Mouse (Mus musculus) megakaryocyte, embryonic 14.5 days (primary cell): Measurements from ENCODE around the gene Olfr1052. TPM values are rescaled to one million over a fixed set of nuclear protein-coding genes. Genes with fewer than 3 reads are reported as not detected.
"Not testable (repeated sequence)": the region's sequence is repeated elsewhere in the genome, so short reads cannot be mapped to it uniquely, and the experiment has no call there.

Experiments
- H3K27me3 ChIP-seq: replicated peaks from 2 replicates; pipeline ENCODE3; 2012; ENCODE audit warnings: inconsistent platforms
- H3K36me3 ChIP-seq: replicated peaks from 2 replicates; pipeline ENCODE3; 2012; ENCODE audit warnings: low read length, inconsistent platforms, mixed read lengths
- H3K4me1 ChIP-seq: 2 replicates; pipeline ENCODE4 v1.6.1; 2012; ENCODE audit warnings: inconsistent platforms
- H3K4me3 ChIP-seq: replicated peaks from 2 replicates; pipeline ENCODE3; 2012; ENCODE audit warnings: moderate library complexity, mild to moderate bottlenecking, inconsistent platforms
- H3K9me3 ChIP-seq: 2 replicates; pipeline ENCODE4 v1.6.1; 2012; ENCODE audit warnings: inconsistent platforms
- FLI1 ChIP-seq: IDR thresholded peaks from 2 replicates; pipeline ENCODE4 v1.6.1; 2012; ENCODE audit warnings: low read length, inconsistent platforms, mixed read lengths
- GATA1 ChIP-seq: IDR thresholded peaks from 3 replicates; pipeline ENCODE4 v1.6.1; 2012; ENCODE audit warnings: mixed read lengths, low read length, inconsistent platforms, borderline replicate concordance
- polyA plus RNA-seq: library from polyadenylated mRNA; stranded (reverse); fragments of >175 nt; gene quantifications from 2 replicates; pipeline ENCODE4 v1.2.3, GENCODE M21; 2012; ENCODE audit warnings: low replicate concordance; ENCODE audit not compliant: insufficient read depth

The Olfr1052 gene
- polyA plus RNA-seq, result not detected in 2 replicates

- H3K4me3 ChIP-seq, result no peak within 1 kb of the TSS
- no peaks in the 10 kb centered on the region for H3K27me3 ChIP-seq
- H3K9me3 ChIP-seq, result no peaks in the 10 kb centered on the region
- H3K4me1 ChIP-seq, result no peaks in the 10 kb centered on the region
- no peak for TF ChIP-seq FLI1
- no peak for TF ChIP-seq GATA1
- no peaks in the 10 kb centered on the region for H3K36me3 ChIP-seq
These were observed at the start of gene Olfr1052 for GRCm38 (mm10) chr2:86292155-86292554. Gene Olfr1052, plus strand, starts transcription at chr2:86292455.

DNA sequence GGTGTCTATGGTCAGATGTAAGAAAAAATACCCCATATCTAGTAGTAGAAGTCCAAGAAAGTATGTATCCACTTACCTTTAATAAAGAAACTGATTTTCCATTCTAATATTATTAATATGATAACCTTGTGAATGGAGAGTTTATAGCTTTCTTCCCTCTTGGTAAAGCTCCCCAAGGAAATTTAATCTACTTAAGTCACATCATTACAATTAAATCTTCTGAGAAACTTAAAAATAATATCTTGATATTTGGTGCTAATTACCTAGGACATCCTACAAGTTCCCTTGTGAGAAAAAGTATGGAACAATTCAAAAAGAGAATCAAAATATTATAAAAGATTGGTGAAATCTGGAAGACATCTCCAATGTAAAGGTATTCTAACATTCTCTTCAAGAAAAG lies 34.0 kb upstream of the Olfr1052 start, which contains the start of gene Olfr1049:
Gene Olfr1049 (minus strand): TSS at position 101 of the 400 bp plus-strand sequence.
- H3K36me3 ChIP-seq, H3K27me3 ChIP-seq, H3K9me3 ChIP-seq, H3K4me1 ChIP-seq, H3K4me3 ChIP-seq: not testable (repeated sequence)

DNA sequence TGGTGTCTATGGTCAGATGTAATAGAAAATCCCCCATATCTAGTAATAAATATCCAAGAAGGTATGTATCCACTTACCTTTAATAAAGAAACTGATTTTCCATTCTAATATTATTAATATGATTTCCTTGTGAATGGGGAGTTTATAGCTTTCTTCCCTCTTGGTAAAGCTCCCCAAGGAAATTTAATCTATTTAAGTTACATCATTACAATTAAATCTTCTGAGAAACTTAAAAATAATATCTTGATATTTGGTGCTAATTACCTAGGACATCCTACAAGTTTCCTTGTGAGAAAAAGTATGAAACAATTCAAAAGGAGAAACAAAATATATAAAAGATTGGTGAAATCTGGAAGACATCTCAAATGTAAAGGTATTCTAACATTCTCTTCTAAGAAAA lies 13.3 kb upstream of the Olfr1052 start, which contains the start of gene Olfr1051:
Gene Olfr1051 (minus strand): TSS at position 101 of the 400 bp plus-strand sequence.
- H3K9me3 ChIP-seq, H3K4me1 ChIP-seq, H3K4me3 ChIP-seq, H3K27me3 ChIP-seq, H3K36me3 ChIP-seq: not testable (repeated sequence)

DNA sequence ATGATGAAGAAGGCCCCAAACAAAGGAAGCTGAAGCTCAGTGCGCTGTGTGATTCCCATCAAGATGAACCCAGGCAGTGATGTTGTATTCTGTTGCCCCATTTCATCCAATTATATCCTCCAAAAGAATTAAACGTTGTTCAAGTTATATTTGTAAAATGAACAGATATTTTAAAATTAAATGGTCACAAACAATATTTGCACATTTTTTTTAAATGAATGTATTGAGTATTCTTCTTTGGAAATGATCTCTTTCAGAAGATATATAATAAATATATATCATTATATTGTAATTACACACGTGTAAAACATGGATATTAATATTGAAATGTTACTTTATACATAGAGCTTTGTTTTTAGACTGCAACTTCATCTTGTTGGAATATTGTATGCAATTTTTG lies 22.9 kb downstream of the Olfr1052 start, which contains the start of gene Olfr1053:
Gene Olfr1053 (minus strand): TSS at position 101 of the 400 bp plus-strand sequence.
- Histone ChIP-seq H3K36me3 (no peaks in the 10 kb centered on the region), H3K4me1 (no peaks in the 10 kb centered on the region), H3K4me3 (no peak within 1 kb of the TSS), H3K27me3 (no peaks in the 10 kb centered on the region), H3K9me3 (no peaks in the 10 kb centered on the region)
- no peak for TF ChIP-seq FLI1
- no peak for TF ChIP-seq GATA1

DNA sequence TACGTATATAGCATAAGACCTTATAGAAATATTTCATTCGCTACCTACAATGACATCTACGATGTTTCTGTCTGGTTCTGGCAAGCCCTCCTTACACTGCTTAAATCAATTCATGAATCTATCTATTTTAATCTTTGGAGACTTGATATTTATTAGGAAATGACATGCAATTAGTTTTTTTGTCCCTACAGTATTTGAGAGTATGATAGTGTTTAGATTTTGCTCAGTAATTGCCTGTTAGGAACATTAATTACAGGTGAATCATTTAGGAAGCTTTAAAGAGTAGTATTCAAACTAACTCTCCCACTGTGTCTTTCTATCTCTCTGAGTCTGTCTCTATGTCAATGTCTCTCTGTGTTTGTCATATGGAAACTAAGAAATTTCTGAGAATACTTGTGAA lies 43.1 kb downstream of the Olfr1052 start, which contains the start of gene Olfr1054:
Gene Olfr1054 (minus strand): TSS at position 101 of the 400 bp plus-strand sequence.
- Histone ChIP-seq H3K4me3 (no peak within 1 kb of the TSS), H3K9me3 (no peaks in the 10 kb centered on the region), H3K27me3 (no peaks in the 10 kb centered on the region), H3K36me3 (no peaks in the 10 kb centered on the region), H3K4me1 (no peaks in the 10 kb centered on the region)
- TF ChIP-seq FLI1 (no peak), GATA1 (no peak)

Other genes starting within 250 kb of the Olfr1052 start
- gene Olfr1034, start 246.6 kb upstream of the Olfr1052 start, polyA plus RNA-seq, result not detected in 2 replicates
- not detected in 2 replicates for gene Olfr1036, start 218.5 kb upstream of the Olfr1052 start, polyA plus RNA-seq
- not detected in 2 replicates for gene Olfr1037, start 205.1 kb upstream of the Olfr1052 start, polyA plus RNA-seq
- not detected in 2 replicates for gene Olfr1039, start 156.5 kb upstream of the Olfr1052 start, polyA plus RNA-seq
- not detected in 2 replicates for gene Olfr1040, start 145.7 kb upstream of the Olfr1052 start, polyA plus RNA-seq
- gene Olfr1042, start 130.6 kb upstream of the Olfr1052 start, polyA plus RNA-seq, result not detected in 2 replicates
- not detected in 2 replicates for gene Olfr1043, start 124.9 kb upstream of the Olfr1052 start, polyA plus RNA-seq
- not detected in 2 replicates for gene Olfr1044, start 114.6 kb upstream of the Olfr1052 start, polyA plus RNA-seq
- not detected in 2 replicates for gene Olfr52, start 106.8 kb upstream of the Olfr1052 start, polyA plus RNA-seq
- gene Olfr1045, start 89.4 kb upstream of the Olfr1052 start, polyA plus RNA-seq, result not detected in 2 replicates
- gene Olfr1046, start 73.1 kb upstream of the Olfr1052 start, polyA plus RNA-seq, result not detected in 2 replicates
- gene Olfr1047, start 61.1 kb upstream of the Olfr1052 start, polyA plus RNA-seq, result not detected in 2 replicates
- not detected in 2 replicates for gene Olfr1048, start 52.2 kb upstream of the Olfr1052 start, polyA plus RNA-seq
- not detected in 2 replicates for gene Olfr1049, start 34.1 kb upstream of the Olfr1052 start, polyA plus RNA-seq
- gene Olfr1051, start 13.4 kb upstream of the Olfr1052 start, polyA plus RNA-seq, result not detected in 2 replicates
- gene Olfr1053, start 22.8 kb downstream of the Olfr1052 start, polyA plus RNA-seq, result not detected in 2 replicates
- gene Olfr1054, start 43.0 kb downstream of the Olfr1052 start, polyA plus RNA-seq, result not detected in 2 replicates
- gene Olfr1055, start 57.8 kb downstream of the Olfr1052 start, polyA plus RNA-seq, result not detected in 2 replicates
- not detected in 2 replicates for gene Olfr1056, start 70.0 kb downstream of the Olfr1052 start, polyA plus RNA-seq
- gene Olfr1057, start 85.9 kb downstream of the Olfr1052 start, polyA plus RNA-seq, result not detected in 2 replicates
- not detected in 2 replicates for gene Olfr1058, start 96.1 kb downstream of the Olfr1052 start, polyA plus RNA-seq
- not detected in 2 replicates for gene Olfr1061, start 121.6 kb downstream of the Olfr1052 start, polyA plus RNA-seq
- gene Olfr1062, start 134.3 kb downstream of the Olfr1052 start, polyA plus RNA-seq, result not detected in 2 replicates
- gene Olfr1065, start 158.1 kb downstream of the Olfr1052 start, polyA plus RNA-seq, result not detected in 2 replicates
- gene Olfr1066, start 163.8 kb downstream of the Olfr1052 start, polyA plus RNA-seq, result not detected in 2 replicates
- gene Olfr228, start 194.9 kb downstream of the Olfr1052 start, polyA plus RNA-seq, result not detected in 2 replicates
- not detected in 2 replicates for gene Olfr1076, start 216.0 kb downstream of the Olfr1052 start, polyA plus RNA-seq